Mouse (Mus musculus) frontal cortex, postnatal 25 days (tissue): ENCODE measurements around the gene Gm10306.

ENCODE experiments used
- DNase-seq, 2 experiments: peaks; one replicate each; pipeline ENCODE4 v3.0.0; 2022; ENCODE audit warnings: low spot score in 2 of 2

Gene Gm10306

GRCm38 (mm10) chr4:94556265-94557054 lies at the start of gene Gm10306, which contains the start of gene Caap1:
Gene Gm10306 (plus strand): TSS chr4:94556546.
Gene Caap1 (minus strand): TSS chr4:94556796.
- DNase-seq, result peak; percentile 84 to 90

- DNase-seq, result no peak
Measured at GRCm38 (mm10) chr4:94515366-94515765, 41.0 kb upstream of the Gm10306 start.

- peak; percentile 15 to 47 for DNase-seq
Measured at GRCm38 (mm10) chr4:94517631-94518030, 38.7 kb upstream of the Gm10306 start.

GRCm38 (mm10) chr4:94523321-94523720 lies 33.0 kb upstream of the Gm10306 start:
- no peak for DNase-seq

- no peak for DNase-seq
Measured at GRCm38 (mm10) chr4:94529448-94529847, 26.9 kb upstream of the Gm10306 start.

- DNase-seq, result no peak
Measured at GRCm38 (mm10) chr4:94533205-94533604, 23.1 kb upstream of the Gm10306 start.

- DNase-seq, result no peak
Measured at GRCm38 (mm10) chr4:94543041-94543440, 13.3 kb upstream of the Gm10306 start.

GRCm38 (mm10) chr4:94544321-94544720 lies 12.0 kb upstream of the Gm10306 start:
- no peak for DNase-seq

- DNase-seq, result no peak
Measured at GRCm38 (mm10) chr4:94554955-94555494, 1.3 kb upstream of the Gm10306 start.

GRCm38 (mm10) chr4:94557145-94557544 lies 799 bp downstream of the Gm10306 start:
- DNase-seq, result no peak

GRCm38 (mm10) chr4:94559266-94559665 lies 2.9 kb downstream of the Gm10306 start:
- no peak for DNase-seq

GRCm38 (mm10) chr4:94560316-94560715 lies 4.0 kb downstream of the Gm10306 start:
- DNase-seq, result no peak

GRCm38 (mm10) chr4:94561954-94562648 lies 5.8 kb downstream of the Gm10306 start:
- DNase-seq, result no peak

- DNase-seq, result no peak
Measured at GRCm38 (mm10) chr4:94564297-94564696, 8.0 kb downstream of the Gm10306 start.

GRCm38 (mm10) chr4:94572677-94573076 lies 16.3 kb downstream of the Gm10306 start:
- DNase-seq, result no peak

- DNase-seq, result no peak
Measured at GRCm38 (mm10) chr4:94591765-94592381, 35.5 kb downstream of the Gm10306 start.

GRCm38 (mm10) chr4:94592709-94593108 lies 36.4 kb downstream of the Gm10306 start:
- DNase-seq, result no peak

GRCm38 (mm10) chr4:94601395-94601794 lies 45.0 kb downstream of the Gm10306 start:
- DNase-seq, result no peak

- DNase-seq, result no peak
Measured at GRCm38 (mm10) chr4:94602496-94603030, 46.2 kb downstream of the Gm10306 start.

GRCm38 (mm10) chr4:94603031-94603629 lies 46.8 kb downstream of the Gm10306 start, which contains the start of gene Plaa:
Gene Plaa (minus strand): TSS chr4:94603244.
- DNase-seq, result peak; percentile 91 to 92

- DNase-seq, result no peak
Measured at GRCm38 (mm10) chr4:94604452-94605019, 48.2 kb downstream of the Gm10306 start.
